Mouse (Mus musculus) embryonic facial prominence, embryonic 15.5 days (tissue): ENCODE measurements around the gene F2rl1. TPM values are rescaled to one million over a fixed set of nuclear protein-coding genes. Genes with fewer than 3 reads are reported as not detected.
"Not testable (repeated sequence)": the region's sequence is repeated elsewhere in the genome, so short reads cannot be mapped to it uniquely, and the experiment has no call there.

ENCODE experiments used
- ATAC-seq: fragments of 200-750 bp; cut with Nextera tagmentation; 2 replicates; pipeline ENCODE4 v1.8.0; 2017; ENCODE audit warnings: low read depth, moderate TSS enrichment; ENCODE audit not compliant: insufficient number of reproducible peaks, low FRiP score, low TSS enrichment
- H3K27ac ChIP-seq: fragments of 300-500 bp; sonication (generic); replicated peaks from 2 replicates; pipeline ENCODE4 v1.5.1; 2015; ENCODE audit warnings: mild to moderate bottlenecking, inconsistent platforms
- H3K27me3 ChIP-seq: fragments of 300-500 bp; sonication (generic); 2 replicates; pipeline ENCODE4 v1.6.1; 2015; ENCODE audit warnings: inconsistent platforms
- H3K36me3 ChIP-seq: fragments of 300-500 bp; sonication (generic); 2 replicates; pipeline ENCODE4 v1.6.1; 2015; ENCODE audit warnings: mild to moderate bottlenecking, inconsistent platforms
- H3K4me1 ChIP-seq: fragments of 300-500 bp; sonication (generic); 2 replicates; pipeline ENCODE4 v1.6.1; 2015; ENCODE audit warnings: inconsistent platforms
- H3K4me2 ChIP-seq: fragments of 300-500 bp; sonication (generic); replicated peaks from 2 replicates; pipeline ENCODE4 v1.6.1; 2015; ENCODE audit warnings: mild to moderate bottlenecking, inconsistent platforms
- H3K4me3 ChIP-seq: fragments of 300-500 bp; sonication (generic); replicated peaks from 2 replicates; pipeline ENCODE4 v1.5.1; 2015; ENCODE audit warnings: mild to moderate bottlenecking, inconsistent platforms
- H3K9ac ChIP-seq: fragments of 300-500 bp; sonication (generic); 2 replicates; pipeline ENCODE4 v1.6.1; 2015; ENCODE audit warnings: inconsistent platforms
- H3K9me3 ChIP-seq: fragments of 300-500 bp; sonication (generic); replicated peaks from 2 replicates; pipeline ENCODE4 v1.6.1; 2016; ENCODE audit warnings: inconsistent platforms
- WGBS: fragments of 180-500 bp; shearing (Covaris S2); methylation state at CpG from one replicate; pipeline ENCODE4 v1.1.7; 2015; 5-methylcytosine and 5-hydroxymethylcytosine counted together
- polyA plus RNA-seq: library from polyadenylated mRNA; unstranded; fragments of >200 nt; fragmentation: Nextera tagmentation; extraction: Ambion mirVana; gene quantifications from 2 replicates; pipeline ENCODE4 v1.2.1, GENCODE M21; 2015

F2rl1 gene
- polyA plus RNA-seq, 1 experiment from 2014 or later, result 5.1 TPM

DNA sequence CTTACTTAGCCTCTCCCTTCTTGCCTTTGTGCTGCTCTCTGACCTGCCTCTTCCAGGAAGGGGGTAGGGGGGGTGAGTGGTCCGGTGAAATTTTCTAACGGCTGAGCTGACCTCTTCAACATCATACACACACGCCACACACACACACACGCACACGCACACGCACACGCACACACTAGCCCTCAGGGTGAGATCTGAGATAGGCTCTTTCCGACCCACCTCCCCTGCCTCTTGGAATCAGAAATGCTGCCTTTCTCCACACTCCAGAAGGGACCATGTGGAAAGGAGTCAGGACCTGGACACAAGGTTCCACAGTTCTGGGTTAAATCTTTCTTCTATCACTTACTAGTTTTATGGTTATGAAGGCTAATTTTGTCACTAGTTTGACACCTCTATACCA, 8.6 kb upstream of the F2rl1 start:
- no peak for ATAC-seq

DNA sequence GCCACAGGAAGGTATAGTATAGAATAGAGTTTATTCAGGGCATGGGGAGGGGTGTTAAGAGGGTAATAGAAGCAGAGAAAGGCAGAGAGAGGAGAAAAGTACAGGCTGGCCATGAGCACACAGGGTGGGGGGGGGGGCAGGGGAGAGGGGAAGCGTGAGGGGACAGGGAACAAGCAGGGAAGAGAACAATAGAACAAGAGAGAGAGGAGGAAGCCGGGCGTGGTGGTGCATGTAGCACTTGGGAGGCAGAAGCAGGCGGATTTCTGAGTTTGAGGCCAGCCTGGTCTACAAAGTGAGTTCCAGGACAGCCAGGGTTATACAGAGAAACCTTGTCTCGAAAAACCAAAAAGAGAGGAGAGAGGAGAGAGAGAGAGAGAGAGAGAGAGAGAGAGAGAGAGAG, 8.1 kb upstream of the F2rl1 start:
- WGBS, result 85% methylated on average over 3 of the region's 5 CpGs
- not testable (repeated sequence) for H3K9ac ChIP-seq, H3K9me3 ChIP-seq, H3K27me3 ChIP-seq, H3K27ac ChIP-seq, ATAC-seq, H3K4me2 ChIP-seq, H3K36me3 ChIP-seq, H3K4me3 ChIP-seq
- peaks cover 22% of the 10 kb centered on the region for H3K4me1 ChIP-seq

More for the DNA sequence above, 8.6 kb upstream of the F2rl1 start:
- Histone ChIP-seq H3K4me2 (peak overlapping the region; percentile 37; the same call in 1 of the 2 replicates), H3K9ac (no peak overlapping the region), H3K4me3 (no peak overlapping the region), H3K27me3 (no peaks in the 10 kb centered on the region), H3K27ac (no peak overlapping the region; the same call in 1 of the 2 replicates), H3K36me3 (no peaks in the 10 kb centered on the region), H3K9me3 (no peaks in the 10 kb centered on the region), H3K4me1 (peaks cover 22% of the 10 kb centered on the region)
- 28% methylated on average over 8 of the region's 8 CpGs for WGBS

DNA sequence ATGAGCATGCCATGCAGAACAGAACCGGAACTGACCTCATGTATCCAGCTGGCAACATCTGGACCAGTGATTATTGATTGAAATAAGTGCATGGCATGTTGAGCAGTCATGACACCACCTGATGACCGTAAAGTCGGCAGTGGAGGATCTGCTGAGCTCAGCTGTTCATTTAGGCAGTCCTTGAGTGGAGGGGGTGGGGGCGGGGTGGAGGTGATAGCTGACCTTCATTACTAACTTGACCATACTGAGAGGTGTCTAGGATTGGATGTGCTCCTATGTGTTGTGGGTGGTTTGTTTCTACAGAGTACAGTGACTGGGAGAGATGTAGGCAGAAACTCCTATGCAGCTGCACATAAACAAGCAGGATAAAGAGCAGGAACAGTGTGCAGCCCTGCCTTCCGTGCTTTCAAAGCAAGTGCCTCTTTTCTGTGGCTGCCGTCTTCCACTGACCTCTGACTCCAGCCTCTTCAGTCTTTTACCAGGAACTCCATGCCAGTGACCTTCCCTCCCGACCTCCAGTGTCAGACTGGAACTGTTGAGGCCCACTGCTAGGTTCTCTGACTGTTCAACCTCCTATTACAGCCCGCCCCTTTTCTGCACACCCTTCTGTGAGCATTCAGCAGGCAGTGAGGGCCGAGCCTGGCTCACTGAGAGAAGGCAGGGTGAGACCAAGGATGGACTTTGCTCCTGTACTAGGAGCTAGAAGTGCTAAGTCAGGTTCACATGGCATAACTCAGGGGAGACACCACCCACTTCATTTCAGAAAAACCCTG, 6.4 kb upstream of the F2rl1 start:
- H3K9me3 ChIP-seq, result no peaks in the 10 kb centered on the region
- WGBS, result 39% methylated on average over 9 of the region's 9 CpGs
- no peak for ATAC-seq
- no peak overlapping the region for H3K4me2 ChIP-seq
- peaks cover 22% of the 10 kb centered on the region for H3K4me1 ChIP-seq
- no peak overlapping the region for H3K9ac ChIP-seq
- no peak overlapping the region for H3K27ac ChIP-seq
- peaks cover 3% of the 10 kb centered on the region; the same call in 1 of the 2 replicates for H3K27me3 ChIP-seq
- no peak overlapping the region for H3K4me3 ChIP-seq
- H3K36me3 ChIP-seq, result no peaks in the 10 kb centered on the region

DNA sequence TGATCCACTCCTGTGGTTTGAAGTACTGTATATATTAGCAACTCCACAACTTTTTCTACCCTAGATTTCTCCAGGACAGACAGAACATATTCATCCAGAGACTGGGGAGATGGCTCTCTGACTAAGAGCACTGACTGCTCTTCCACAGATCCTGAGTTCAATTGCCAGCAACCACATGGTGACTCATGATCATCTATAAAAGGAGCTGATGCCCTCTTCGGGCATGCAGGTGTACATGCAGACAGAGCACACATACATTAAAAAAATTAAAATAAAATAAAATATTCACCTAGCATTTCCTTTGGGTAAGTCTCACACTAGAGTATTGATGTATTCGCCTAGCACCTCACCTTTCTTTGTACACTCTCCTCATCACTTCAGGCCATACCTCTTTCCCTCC, 4.2 kb upstream of the F2rl1 start:
- Histone ChIP-seq H3K27ac (no peak overlapping the region), H3K4me1 (peaks cover 16% of the 10 kb centered on the region), H3K27me3 (peaks cover 25% of the 10 kb centered on the region), H3K4me2 (no peak overlapping the region), H3K4me3 (no peak overlapping the region), H3K36me3 (no peaks in the 10 kb centered on the region), H3K9me3 (no peaks in the 10 kb centered on the region), H3K9ac (no peak overlapping the region)
- ATAC-seq, result no peak
- WGBS, result 82% methylated on average over 2 of the region's 2 CpGs

DNA sequence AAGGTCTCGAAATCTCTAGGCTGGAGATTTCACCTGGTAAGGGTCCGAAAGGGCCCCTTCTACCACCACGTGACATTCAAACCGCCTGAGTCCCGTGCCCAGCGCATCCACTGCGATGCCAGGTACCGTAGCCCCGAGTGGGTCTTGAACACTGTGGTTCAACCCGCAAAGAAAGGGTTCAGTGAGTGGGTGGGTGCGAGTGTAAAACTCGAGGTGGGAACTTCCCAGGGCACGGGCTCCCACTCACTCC, 678 bp downstream of the F2rl1 start:
- ATAC-seq, result peak; percentile 22; the same call in 1 of the 2 replicates
- peak overlapping the region; percentile 31; the same call in 1 of the 2 replicates for H3K9ac ChIP-seq
- H3K4me3 ChIP-seq, result peak overlapping the region; percentile 50
- no peak overlapping the region for H3K27ac ChIP-seq
- 0% methylated on average over 13 of the region's 13 CpGs for WGBS
- H3K4me1 ChIP-seq, result peaks cover 21% of the 10 kb centered on the region
- H3K36me3 ChIP-seq, result no peaks in the 10 kb centered on the region
- peaks cover 26% of the 10 kb centered on the region for H3K27me3 ChIP-seq
- H3K4me2 ChIP-seq, result peak overlapping the region; percentile 93
- H3K9me3 ChIP-seq, result no peaks in the 10 kb centered on the region

DNA sequence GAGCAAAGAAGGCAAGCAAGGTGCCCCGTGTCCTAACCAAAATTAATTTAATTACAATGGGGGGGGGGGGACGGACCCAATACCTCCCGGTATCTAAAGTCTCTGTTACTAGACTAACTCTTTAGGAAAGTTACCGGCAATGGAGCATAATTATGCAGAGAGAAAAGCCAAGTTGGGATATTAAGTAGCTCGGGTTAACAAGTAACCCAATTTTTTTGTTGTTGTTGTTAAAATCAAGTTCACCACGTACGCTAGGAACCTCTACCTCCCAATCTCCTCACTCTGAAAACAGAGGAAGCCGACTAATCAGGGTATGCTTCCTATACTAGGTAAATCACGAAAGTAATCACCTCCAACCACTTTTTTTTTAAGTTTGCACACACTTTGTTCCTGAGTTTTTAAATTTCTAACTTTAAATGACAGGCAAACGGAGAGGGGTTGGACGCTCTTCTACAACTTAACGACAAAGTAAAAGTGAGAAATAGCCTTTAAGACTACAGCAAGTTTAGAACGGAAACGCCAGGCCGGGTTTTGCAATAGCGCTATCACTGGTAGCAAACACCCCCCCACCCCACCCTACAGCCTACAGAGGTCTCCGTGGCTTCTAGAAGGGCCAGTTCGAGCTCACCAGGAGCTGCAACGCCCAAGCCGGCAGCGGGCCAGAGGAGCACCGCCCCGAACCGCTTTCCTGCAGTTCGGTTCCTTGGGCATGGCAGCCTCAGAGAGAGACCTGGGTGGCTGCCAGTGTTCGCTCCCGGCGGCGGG, 1.2 kb downstream of the F2rl1 start:
- WGBS, result 5% methylated on average over 29 of the region's 29 CpGs
- H3K9me3 ChIP-seq, result no peaks in the 10 kb centered on the region
- peaks cover 21% of the 10 kb centered on the region for H3K4me1 ChIP-seq
- no peaks in the 10 kb centered on the region for H3K36me3 ChIP-seq
- ATAC-seq, result no peak
- H3K4me2 ChIP-seq, result peak overlapping the region; percentile 93
- H3K27ac ChIP-seq, result no peak overlapping the region
- peak overlapping the region; percentile 50 for H3K4me3 ChIP-seq
- peaks cover 26% of the 10 kb centered on the region for H3K27me3 ChIP-seq
- H3K9ac ChIP-seq, result peak overlapping the region; percentile 31; the same call in 1 of the 2 replicates

DNA sequence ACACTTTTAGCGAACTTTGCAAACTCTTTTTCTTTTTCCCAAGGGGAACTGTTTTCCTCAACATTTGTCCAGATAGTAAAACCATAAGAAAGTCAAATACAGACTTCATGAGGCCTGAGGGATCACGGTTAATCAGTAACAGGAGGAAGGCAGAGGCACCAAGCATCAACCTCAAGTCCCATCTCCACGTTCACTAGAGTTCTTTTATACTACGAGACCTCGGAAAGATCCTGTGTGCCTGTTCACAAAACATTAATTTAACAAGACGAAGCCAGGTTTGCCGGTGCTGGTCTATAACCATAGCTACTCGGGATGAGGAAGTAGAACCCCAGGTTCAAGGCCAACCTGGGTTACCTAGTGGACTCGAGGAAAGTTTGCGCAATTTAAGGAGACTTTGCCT, 2.9 kb downstream of the F2rl1 start:
- no peaks in the 10 kb centered on the region for H3K36me3 ChIP-seq
- H3K9me3 ChIP-seq, result no peaks in the 10 kb centered on the region
- WGBS, result 83% methylated on average over 10 of the region's 10 CpGs
- peaks cover 21% of the 10 kb centered on the region for H3K4me1 ChIP-seq
- H3K9ac ChIP-seq, result no peak overlapping the region
- peaks cover 26% of the 10 kb centered on the region for H3K27me3 ChIP-seq
- no peak overlapping the region for H3K4me3 ChIP-seq
- ATAC-seq, result no peak
- H3K27ac ChIP-seq, result no peak overlapping the region
- no peak overlapping the region for H3K4me2 ChIP-seq

DNA sequence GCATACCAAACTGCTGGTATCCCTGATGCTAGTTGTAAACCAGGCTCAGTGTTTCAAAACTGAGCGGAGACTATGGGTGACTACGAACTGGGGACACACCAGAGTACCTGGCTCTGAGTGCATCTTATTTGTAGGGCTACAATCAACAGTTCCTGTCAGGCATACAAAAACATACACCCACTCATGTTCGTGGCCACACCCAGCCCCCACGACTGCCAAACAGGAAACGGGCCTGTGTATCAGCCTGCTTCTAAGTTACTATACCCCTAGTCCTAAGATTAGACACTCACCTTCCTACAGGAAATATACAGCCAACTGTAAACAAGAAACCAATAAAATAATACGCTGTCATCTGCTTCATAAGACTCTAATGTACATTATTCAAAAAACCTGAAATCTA, 4.0 kb downstream of the F2rl1 start:
- ATAC-seq, result no peak
- Histone ChIP-seq H3K9ac (no peak overlapping the region), H3K9me3 (no peaks in the 10 kb centered on the region), H3K4me2 (no peak overlapping the region), H3K27me3 (peaks cover 18% of the 10 kb centered on the region), H3K27ac (no peak overlapping the region), H3K4me1 (peaks cover 21% of the 10 kb centered on the region), H3K36me3 (no peaks in the 10 kb centered on the region), H3K4me3 (no peak overlapping the region)
- 80% methylated on average over 6 of the region's 6 CpGs for WGBS

DNA sequence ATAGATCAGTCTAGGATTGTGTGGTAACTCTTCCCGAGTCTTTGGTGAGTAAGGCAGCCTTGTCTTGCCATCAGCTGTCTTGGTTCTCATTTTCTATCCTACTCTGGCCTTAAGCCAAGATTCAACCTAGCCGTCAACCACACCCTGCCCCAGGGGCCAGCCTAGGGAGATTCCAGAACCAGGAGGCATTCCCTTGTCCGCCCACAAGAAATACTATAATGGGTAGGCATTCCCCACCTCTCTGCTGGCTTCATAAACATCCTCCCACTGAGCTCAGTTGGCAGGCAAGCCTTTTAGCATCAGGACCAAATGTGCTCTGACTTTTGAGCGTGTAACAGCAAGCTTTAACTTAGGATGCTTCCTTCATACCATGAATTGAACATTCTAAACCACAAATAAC, 10.3 kb downstream of the F2rl1 start:
- Histone ChIP-seq H3K9me3 (no peaks in the 10 kb centered on the region), H3K4me1 (0 out of 2 replicates have a peak, but pooled peaks cover 3% of the 10 kb centered on the region), H3K4me2 (no peak overlapping the region), H3K27ac (no peak overlapping the region), H3K4me3 (no peak overlapping the region), H3K36me3 (0 out of 2 replicates have a peak, but pooled peaks cover 5% of the 10 kb centered on the region), H3K9ac (no peak overlapping the region), H3K27me3 (no peaks in the 10 kb centered on the region)
- 43% methylated on average over 4 of the region's 4 CpGs for whole genome bisulfite sequencing
- ATAC-seq, result no peak

DNA sequence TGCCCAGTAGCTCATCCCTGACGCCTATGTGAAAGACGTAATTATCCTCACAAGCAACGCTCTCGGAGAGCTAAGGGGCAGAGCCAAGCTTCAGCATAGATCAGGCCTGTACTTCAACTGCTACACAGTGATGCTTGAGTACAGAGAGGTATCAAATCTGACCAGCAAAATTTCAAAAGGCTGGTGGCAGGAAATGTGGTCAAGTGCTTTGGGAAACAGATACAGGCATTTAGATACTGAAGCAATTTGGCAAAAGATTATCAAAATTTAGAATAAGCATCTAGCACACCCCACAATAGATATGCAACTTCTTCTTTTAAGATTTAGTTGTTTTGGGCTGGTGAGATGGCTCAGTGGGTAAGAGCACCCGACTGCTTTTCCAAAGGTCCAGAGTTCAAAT, 15.0 kb downstream of the F2rl1 start:
- Histone ChIP-seq H3K27ac (no peak overlapping the region), H3K27me3 (no peaks in the 10 kb centered on the region), H3K4me3 (no peak overlapping the region), H3K9ac (no peak overlapping the region), H3K36me3 (0 out of 2 replicates have a peak, but pooled peaks cover 5% of the 10 kb centered on the region), H3K9me3 (no peaks in the 10 kb centered on the region), H3K4me2 (no peak overlapping the region), H3K4me1 (0 out of 2 replicates have a peak, but pooled peaks cover 3% of the 10 kb centered on the region)
- WGBS, result 85% methylated on average over 5 of the region's 5 CpGs
- no peak for ATAC-seq

DNA sequence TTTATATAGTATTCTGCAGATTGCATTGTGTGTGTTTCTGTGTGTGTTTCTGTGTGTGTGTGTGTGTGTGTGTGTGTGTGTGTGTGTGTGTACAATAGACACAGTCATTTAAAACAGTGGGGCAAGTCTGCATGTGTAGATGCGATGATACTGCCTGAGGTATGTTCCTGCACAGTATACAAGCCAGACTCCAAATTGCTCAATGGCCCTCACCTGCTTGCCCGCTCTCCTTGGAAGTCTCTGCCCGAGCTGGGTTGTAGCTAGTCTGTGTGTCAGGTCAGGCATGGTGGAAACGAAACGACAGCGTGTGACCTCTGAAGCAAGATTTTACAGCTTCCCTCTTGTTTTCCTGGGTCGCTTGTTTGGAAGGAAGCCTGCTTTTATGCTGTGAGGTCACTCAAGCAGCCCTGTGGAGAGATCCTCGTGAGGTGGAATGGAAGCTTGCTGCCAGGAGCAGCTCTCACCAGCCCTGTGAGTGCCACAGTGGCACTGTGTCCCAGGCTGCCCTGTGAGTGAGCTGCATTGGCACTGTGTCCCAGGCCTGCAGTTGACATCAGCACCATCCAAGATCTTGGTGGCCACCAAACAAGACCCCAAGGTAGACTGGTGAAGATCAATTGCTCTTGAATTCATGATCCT, 21.6 kb downstream of the F2rl1 start:
- Histone ChIP-seq H3K4me3 (no peak overlapping the region), H3K27ac (no peak overlapping the region), H3K4me1 (no peaks in the 10 kb centered on the region), H3K36me3 (no peaks in the 10 kb centered on the region), H3K9me3 (no peaks in the 10 kb centered on the region), H3K4me2 (no peak overlapping the region), H3K27me3 (no peaks in the 10 kb centered on the region), H3K9ac (no peak overlapping the region)
- 75% methylated on average over 8 of the region's 8 CpGs for WGBS
- no peak for ATAC-seq
